Mouse (Mus musculus): ENCODE measurements around the gene Nodal. TPM values are rescaled to one million over a fixed set of nuclear protein-coding genes. Genes with fewer than 3 reads are reported as not detected.

Nodal gene
- polyA plus RNA-seq, 1 experiment, result 0.12 TPM

DNA sequence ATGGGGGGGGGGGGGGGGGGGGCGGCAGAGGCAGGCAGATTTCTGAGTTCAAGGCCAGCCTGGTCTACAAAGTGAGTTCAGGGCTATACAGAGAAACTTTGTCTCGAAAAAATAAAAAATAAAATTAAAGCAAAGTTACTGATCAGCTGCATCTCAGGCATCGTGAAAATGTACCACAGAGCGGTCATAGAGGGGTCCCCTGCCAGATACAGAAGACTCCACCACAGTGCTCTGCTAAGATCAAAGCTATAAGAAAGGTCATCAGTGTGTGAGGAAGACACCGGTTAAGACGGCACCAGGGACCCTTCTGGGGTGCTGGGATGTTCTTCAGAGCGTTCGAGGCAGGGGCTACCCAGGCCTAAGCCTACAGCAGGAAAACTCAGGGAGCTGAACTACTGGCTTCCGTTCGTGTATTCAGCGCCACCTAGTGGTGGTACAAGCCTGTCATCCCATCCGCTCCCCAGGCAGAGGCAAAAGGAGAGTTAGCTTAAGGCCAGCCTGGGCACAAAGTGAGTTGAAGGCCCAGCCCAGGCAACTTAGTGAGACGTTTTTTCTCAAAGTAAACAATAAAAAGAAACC is 18.5 kb upstream of the Nodal start:
- DNase-seq (ENCODE audit: low read depth), result peak; percentile 91
- peak; percentile 94 for TF ChIP-seq CTCF (IDR thresholded peaks at IDR 0.05; ENCODE audit: borderline replicate concordance, extremely low read depth, insufficient read depth, insufficient read length)
- no peak for TF ChIP-seq POLR2A (IDR thresholded peaks at IDR 0.05; ENCODE audit: borderline replicate concordance, extremely low read depth, insufficient read depth, insufficient read length, poor library complexity, severe bottlenecking)

DNA sequence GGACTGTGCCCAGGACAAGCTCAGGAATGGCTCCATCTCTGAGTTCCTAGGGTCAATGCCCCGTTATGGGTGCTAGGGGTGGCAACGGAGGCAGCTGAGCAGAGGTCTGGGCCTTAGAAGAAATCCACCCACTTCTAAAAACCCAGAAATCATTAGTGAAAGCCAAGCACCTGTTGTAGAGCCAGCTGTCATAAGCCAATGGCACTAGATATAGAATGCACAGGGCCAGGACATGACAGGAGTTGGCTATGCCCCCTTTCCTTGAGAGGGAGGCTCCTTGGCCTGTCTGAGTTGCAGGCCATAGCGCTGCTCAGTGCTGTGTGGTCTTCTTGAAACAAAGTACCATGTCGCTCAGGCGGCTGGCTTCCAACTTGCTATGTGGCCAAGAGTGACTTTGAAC is 17.4 kb upstream of the Nodal start:
- DNase-seq (ENCODE audit: low read depth), result no peak

DNA sequence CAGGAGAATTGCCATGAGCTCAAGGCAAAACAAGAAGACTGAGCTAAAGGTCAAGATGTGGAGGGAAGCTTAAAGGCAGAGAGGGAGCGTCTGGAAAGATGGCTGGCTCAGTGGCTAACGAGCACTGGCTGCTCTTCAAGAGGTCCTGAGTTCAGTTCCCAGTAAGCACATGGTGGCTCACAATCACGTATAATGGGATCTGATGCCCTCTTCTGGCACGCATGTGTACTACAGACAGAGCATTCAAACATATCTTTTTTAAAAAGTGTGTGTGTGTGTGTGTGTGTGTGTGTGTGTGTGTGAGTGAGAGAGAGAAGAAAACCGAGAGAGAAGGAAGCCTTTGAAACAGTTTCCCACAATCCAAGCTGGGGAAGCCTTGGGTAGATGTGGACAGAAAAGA is 15.3 kb upstream of the Nodal start:
- no peak for DNase-seq (ENCODE audit: low read depth)
- TF ChIP-seq CTCF (IDR thresholded peaks at IDR 0.05; ENCODE audit: borderline replicate concordance, extremely low read depth, insufficient read depth, insufficient read length) (peak; percentile 19; the same call in 1 of the 2 replicates), POLR2A (IDR thresholded peaks at IDR 0.05; ENCODE audit: borderline replicate concordance, extremely low read depth, insufficient read depth, insufficient read length, poor library complexity, severe bottlenecking) (no peak)

More for the DNA sequence above, 17.4 kb upstream of the Nodal start:
- TF ChIP-seq POLR2A (IDR thresholded peaks at IDR 0.05; ENCODE audit: borderline replicate concordance, extremely low read depth, insufficient read depth, insufficient read length, poor library complexity, severe bottlenecking) (no peak), CTCF (IDR thresholded peaks at IDR 0.05; ENCODE audit: borderline replicate concordance, extremely low read depth, insufficient read depth, insufficient read length) (no peak)

DNA sequence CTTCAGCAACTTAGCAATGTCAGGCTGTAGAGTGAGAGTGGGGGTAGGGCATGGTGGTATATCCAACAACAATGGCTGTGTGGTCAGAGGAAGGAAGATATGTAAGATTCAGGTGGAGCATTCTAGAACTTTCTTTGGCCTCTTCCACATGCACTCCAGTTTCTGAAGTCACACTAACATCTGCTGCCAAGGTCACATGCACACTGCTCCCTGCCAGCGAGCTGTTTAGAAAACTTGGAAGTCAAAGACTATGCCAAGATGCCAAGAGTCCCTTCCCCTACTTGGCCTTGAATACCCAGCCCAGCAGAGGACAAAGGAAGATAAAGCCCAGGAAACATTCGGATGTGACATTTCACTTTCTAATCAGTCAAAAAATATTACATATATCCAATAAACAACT is 14.9 kb upstream of the Nodal start:
- DNase-seq (ENCODE audit: low read depth), result no peak
- TF ChIP-seq CTCF (IDR thresholded peaks at IDR 0.05; ENCODE audit: borderline replicate concordance, extremely low read depth, insufficient read depth, insufficient read length) (no peak), POLR2A (IDR thresholded peaks at IDR 0.05; ENCODE audit: borderline replicate concordance, extremely low read depth, insufficient read depth, insufficient read length, poor library complexity, severe bottlenecking) (no peak)

DNA sequence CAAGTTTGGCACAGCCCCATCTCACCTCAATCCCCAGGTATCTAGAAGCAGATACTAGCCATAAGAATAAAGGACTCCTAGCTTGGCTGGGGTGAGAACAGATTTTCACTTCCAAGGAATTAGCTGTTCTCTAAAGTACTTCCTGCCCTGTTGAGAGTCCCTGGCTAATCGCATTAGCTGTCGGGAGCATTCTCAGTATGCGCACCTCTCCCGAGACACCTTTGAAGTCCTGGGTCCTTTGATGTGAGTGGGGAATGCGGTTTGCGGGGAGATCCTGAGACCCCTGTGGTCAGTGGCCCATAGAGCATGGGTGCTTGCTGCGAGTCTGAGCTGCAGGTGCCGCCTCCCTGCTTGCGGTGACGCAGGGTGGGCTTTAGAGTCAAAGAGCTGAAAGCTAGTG is 11.8 kb upstream of the Nodal start:
- DNase-seq (ENCODE audit: low read depth), result no peak
- no peak for TF ChIP-seq POLR2A (IDR thresholded peaks at IDR 0.05; ENCODE audit: borderline replicate concordance, extremely low read depth, insufficient read depth, insufficient read length, poor library complexity, severe bottlenecking)
- no peak for TF ChIP-seq CTCF (IDR thresholded peaks at IDR 0.05; ENCODE audit: borderline replicate concordance, extremely low read depth, insufficient read depth, insufficient read length)

DNA sequence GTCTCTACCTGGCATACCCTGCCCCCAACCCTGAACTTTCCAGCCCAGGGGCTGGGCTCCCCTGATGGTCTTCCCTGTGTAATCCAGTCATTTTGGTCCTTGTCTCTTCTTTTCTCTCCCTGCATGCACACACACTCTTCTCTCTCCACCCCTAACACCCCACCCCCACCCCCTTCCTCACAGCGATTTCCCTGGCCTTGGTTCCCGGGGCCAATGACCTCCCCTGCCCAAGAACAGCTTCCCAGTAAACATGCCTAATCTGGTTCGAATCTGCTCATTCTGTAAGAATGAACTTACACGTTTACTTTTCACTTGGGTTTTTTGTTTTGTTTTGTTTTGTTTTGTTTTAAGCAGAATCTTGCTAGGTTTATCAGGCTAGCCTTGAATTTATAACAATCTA is 8.0 kb upstream of the Nodal start:
- no peak for DNase-seq (ENCODE audit: low read depth)
- TF ChIP-seq CTCF (IDR thresholded peaks at IDR 0.05; ENCODE audit: borderline replicate concordance, extremely low read depth, insufficient read depth, insufficient read length) (no peak), POLR2A (IDR thresholded peaks at IDR 0.05; ENCODE audit: borderline replicate concordance, extremely low read depth, insufficient read depth, insufficient read length, poor library complexity, severe bottlenecking) (no peak)

DNA sequence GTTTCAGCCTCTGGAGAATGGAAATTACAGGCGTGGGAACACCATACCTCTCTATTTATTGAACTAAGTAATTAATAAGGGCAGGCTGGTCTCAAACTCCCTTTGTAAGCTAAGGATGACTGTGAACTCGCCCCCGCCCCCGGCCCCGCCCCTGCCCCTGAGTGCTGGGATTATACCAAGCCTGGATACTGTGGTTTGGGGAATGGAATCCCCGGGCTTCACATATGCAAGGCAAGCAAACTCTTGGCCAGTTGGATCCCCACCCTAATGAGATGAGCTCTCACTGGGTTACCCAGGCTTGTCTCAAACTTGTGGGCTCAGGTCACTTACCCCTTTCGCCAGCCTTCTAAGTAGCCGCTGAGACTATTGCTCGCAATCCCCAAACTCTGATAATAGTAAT is 7.6 kb upstream of the Nodal start:
- TF ChIP-seq POLR2A (IDR thresholded peaks at IDR 0.05; ENCODE audit: borderline replicate concordance, extremely low read depth, insufficient read depth, insufficient read length, poor library complexity, severe bottlenecking), result no peak

DNA sequence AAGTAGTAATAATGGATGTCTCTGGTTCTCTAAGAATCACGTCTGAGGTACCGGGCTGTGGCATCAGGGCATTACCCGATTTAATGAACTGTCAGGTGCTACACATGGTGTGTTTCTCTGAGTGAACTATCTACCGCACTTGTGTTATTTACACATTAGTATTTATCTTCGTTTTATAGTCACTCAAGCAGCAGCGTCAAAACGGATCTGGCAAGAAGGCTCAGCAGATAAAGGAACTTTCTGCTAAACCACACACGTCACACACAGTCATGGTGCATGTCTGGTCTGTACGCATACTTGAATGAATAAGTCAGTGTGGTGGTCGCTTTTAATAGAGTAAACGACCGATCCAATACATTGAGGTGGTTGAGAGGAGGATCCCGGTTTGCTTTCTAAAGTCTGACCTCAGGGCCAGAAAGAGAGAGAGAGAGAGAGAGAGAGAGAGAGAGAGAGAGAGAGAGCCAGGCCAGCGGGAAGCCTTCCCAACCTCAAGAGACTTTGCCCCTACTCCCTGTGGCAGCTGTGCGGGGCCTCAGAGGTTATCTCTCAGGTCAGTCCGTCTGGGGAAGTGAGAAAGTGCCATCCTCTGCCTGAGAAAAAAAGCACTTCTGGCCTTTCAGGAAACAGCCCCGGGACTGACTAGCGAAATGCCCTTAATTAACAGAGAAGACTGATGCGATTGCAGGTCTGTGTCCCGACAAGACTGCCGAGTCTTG is 4.7 kb upstream of the Nodal start:
- no peak for TF ChIP-seq POLR2A (IDR thresholded peaks at IDR 0.05; ENCODE audit: borderline replicate concordance, extremely low read depth, insufficient read depth, insufficient read length, poor library complexity, severe bottlenecking)
- no peak for TF ChIP-seq CTCF (IDR thresholded peaks at IDR 0.05; ENCODE audit: borderline replicate concordance, extremely low read depth, insufficient read depth, insufficient read length)
- no peak for DNase-seq (ENCODE audit: low read depth)

More for the DNA sequence above, 7.6 kb upstream of the Nodal start:
- DNase-seq (ENCODE audit: low read depth), result no peak

DNA sequence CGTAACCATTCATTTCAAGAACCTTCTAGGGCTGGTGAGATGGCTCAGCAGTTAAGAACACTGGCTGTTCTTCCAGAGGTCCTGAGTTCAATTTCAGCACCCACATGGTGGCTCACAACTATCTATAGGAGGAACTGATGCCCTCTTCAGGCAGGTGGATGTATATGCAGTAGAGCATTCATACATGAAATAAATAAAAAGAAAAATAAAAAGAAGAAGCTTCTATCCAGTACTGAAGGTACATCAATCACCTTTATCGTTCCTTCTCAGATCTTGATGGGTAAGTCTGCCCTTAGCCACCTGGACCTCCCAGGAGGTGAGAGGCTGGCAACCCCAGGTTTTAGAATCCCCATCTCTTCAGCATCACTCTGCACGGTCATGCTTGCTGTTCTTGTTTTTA is 2.5 kb upstream of the Nodal start:
- TF ChIP-seq POLR2A (IDR thresholded peaks at IDR 0.05; ENCODE audit: borderline replicate concordance, extremely low read depth, insufficient read depth, insufficient read length, poor library complexity, severe bottlenecking) (no peak), CTCF (IDR thresholded peaks at IDR 0.05; ENCODE audit: borderline replicate concordance, extremely low read depth, insufficient read depth, insufficient read length) (no peak)
- DNase-seq (ENCODE audit: low read depth), result no peak

DNA sequence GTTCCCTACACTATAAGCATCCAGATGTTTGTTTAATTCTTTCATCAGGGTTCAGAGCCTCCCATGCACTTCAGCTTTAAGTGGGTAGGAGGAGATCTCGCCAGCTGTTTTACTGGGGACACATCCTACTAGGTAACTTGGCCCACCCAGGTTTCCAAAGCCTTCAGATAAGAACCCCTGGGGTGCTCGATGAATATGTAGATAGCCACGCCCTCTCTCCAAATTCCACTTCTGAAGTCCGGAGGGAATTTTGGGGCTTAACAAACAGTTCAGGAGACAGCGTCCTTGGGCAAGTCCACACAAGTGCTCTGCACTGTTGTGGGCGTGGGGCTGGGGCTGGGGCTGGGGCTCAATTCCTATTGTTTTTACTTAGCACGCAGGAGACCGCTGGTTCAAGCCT is 1.9 kb upstream of the Nodal start:
- no peak for DNase-seq (ENCODE audit: low read depth)
- TF ChIP-seq CTCF (IDR thresholded peaks at IDR 0.05; ENCODE audit: borderline replicate concordance, extremely low read depth, insufficient read depth, insufficient read length) (no peak), POLR2A (IDR thresholded peaks at IDR 0.05; ENCODE audit: borderline replicate concordance, extremely low read depth, insufficient read depth, insufficient read length, poor library complexity, severe bottlenecking) (no peak)

DNA sequence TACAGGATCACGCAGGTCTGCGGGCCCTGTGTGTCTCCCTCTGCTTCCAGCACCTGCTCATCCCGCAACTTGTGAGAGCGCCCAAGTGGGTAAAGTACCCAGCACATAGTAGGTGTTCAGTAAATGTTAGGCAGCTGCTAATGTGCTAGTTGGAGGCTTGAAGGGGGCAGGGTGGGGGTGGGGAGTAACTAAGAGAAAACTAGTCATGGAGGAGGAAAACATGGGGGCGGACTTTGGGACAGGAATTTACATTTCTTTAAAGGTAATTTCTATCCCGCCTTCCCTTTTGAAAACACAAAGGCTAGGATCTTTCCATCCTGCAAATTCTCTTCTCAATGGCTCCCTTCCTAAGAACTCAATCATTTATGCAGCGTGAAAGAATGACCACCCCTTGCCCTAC is 1.2 kb upstream of the Nodal start:
- no peak for TF ChIP-seq CTCF (IDR thresholded peaks at IDR 0.05; ENCODE audit: borderline replicate concordance, extremely low read depth, insufficient read depth, insufficient read length)
- no peak for TF ChIP-seq POLR2A (IDR thresholded peaks at IDR 0.05; ENCODE audit: borderline replicate concordance, extremely low read depth, insufficient read depth, insufficient read length, poor library complexity, severe bottlenecking)
- no peak for DNase-seq (ENCODE audit: low read depth)

DNA sequence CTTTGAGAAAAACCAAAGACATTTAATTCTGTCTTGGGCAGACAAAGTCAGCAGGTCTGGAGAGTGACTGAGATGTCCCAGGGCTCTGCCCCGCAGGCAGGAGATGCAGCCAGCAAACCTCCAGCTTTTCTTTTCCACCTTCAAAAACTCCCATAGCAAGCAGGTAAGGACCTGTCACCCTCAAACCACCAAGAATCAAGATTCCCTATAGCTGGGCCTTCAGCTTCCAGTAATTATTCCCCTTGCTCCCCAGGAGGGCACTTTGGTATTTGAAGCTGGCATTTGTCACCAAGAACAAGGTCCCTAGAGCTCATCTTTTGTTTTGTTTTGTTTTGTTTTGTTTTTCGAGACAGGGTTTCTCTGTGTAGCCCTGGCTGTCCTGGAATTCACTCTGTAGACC is 726 bp upstream of the Nodal start:
- no peak for TF ChIP-seq CTCF (IDR thresholded peaks at IDR 0.05; ENCODE audit: borderline replicate concordance, extremely low read depth, insufficient read depth, insufficient read length)
- no peak for TF ChIP-seq POLR2A (IDR thresholded peaks at IDR 0.05; ENCODE audit: borderline replicate concordance, extremely low read depth, insufficient read depth, insufficient read length, poor library complexity, severe bottlenecking)
- DNase-seq (ENCODE audit: low read depth), result no peak

Data from brain, embryonic 14.5 days (tissue).